Mouse (Mus musculus): Measurements from ENCODE around the gene Cog4. TPM values are rescaled to one million over a fixed set of nuclear protein-coding genes. Genes with fewer than 3 reads are reported as not detected.

Cog4 gene
- 68.4 and 74.3 TPM in 2 replicates for polyA plus RNA-seq (2015; fragmentation: Nextera tagmentation; extraction: Ambion mirVana)

DNA sequence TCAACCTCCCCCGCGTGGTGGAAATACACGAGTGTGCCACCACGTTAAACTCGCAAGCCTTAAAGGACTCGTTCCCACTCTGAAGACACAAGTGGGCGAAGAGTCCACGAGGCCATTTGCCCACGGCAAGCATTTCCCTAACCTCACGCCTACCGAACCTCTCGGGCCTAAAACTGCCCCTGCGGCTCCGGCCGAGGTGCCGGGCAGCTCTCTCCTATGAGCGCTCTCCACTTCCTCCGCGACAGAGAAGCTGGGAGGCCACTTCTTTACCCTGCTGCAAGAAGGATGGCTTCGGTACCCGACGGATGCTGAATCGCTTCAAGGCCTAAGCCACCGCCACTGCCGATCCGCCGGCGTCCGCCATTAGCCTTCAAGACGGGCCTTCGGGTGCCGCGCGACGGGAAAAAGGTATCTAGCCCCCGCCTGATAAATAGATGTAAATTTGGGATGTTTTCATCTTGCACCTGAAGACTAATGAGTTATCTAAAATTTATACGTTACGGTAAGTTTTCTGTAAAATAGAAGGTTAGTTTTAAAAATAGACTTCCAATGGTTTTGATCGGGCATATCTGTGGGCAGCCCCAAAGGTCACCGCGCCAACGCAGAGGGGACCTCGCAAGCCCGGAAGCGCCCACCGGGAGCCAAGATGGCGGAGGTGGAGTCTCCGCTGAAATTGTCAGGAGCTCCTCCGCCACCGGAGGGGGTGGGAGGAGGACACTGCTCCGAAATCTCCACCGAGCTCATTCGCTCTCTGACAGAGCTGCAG is at the start of gene Cog4, which contains the start of gene Sf3b3:
Gene Cog4, plus strand, starts transcription at position 196 of the 766 bp plus-strand sequence.
Gene Sf3b3, minus strand, starts transcription at position 383 of the 766 bp plus-strand sequence.
- Histone ChIP-seq H3K27me3 (no peaks in the 10 kb centered on the region), H3K9ac (peak within 1 kb of the TSS; percentile 96), H3K9me3 (no peaks in the 10 kb centered on the region), H3K36me3 (peaks cover 50% of the 10 kb centered on the region), H3K27ac (peak within 1 kb of the TSS; percentile 84), H3K4me2 (peak within 1 kb of the TSS; percentile 73), H3K4me1 (peaks cover 28% of the 10 kb centered on the region), H3K4me3 (peak within 1 kb of the TSS; percentile 64)
- ATAC-seq (ENCODE audit: borderline replicate concordance, extremely low read depth, low FRiP score, low TSS enrichment), result peak; percentile 87
- WGBS, result under 1% methylated on average over 53 of the region's 53 CpGs

DNA sequence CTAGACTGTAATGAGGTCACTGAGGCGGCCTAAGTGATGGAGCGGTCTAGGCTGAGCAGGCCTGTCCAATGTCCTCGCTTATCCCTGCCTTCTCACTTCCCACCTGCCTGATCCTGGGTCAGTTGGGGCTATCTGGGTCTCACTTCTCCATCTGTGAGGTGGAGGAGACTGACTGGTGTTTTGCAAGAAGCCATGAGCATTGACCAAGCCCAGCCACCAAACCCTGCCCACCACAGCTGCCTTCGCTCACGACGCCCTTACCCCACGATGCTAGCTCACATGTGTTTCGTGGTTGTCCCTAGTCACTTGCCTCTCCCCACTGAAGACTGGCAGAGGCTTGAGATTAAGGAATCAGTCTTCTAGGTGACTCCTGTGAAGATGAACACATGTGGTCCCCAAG is 49.3 kb upstream of the Cog4 start:
- no peak overlapping the region for H3K9ac ChIP-seq
- peaks cover 4% of the 10 kb centered on the region; the same call in 1 of the 2 replicates for H3K9me3 ChIP-seq
- peaks cover 18% of the 10 kb centered on the region for H3K4me1 ChIP-seq
- WGBS, result 88% methylated on average over 8 of the region's 8 CpGs
- ATAC-seq (ENCODE audit: borderline replicate concordance, extremely low read depth, low FRiP score, low TSS enrichment), result no peak
- H3K4me2 ChIP-seq, result no peak overlapping the region
- no peak overlapping the region for H3K4me3 ChIP-seq
- no peaks in the 10 kb centered on the region for H3K27me3 ChIP-seq
- H3K27ac ChIP-seq, result no peak overlapping the region
- no peaks in the 10 kb centered on the region for H3K36me3 ChIP-seq

DNA sequence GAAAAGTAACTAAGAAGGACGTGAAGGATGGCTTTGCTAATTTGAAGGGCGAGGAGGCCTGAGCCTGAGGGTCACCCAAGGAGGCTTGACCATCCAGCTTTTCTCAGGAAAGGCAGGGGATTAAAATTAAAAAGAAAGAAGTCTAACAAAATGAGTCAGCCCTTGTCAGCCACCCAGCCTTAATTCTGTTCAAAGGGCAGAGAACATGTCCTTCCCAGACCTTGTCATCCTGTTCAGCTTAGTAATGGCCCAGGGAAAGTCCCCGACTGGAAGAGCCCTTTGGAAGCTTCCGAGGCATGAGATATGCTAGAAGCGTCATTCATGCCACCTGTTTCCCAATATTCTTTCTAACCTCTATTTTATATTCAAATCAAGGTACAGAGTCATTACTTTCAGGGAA is 43.4 kb upstream of the Cog4 start:
- Histone ChIP-seq H3K27me3 (no peaks in the 10 kb centered on the region), H3K4me3 (no peak overlapping the region), H3K9me3 (no peaks in the 10 kb centered on the region), H3K4me2 (no peak overlapping the region), H3K36me3 (no peaks in the 10 kb centered on the region), H3K9ac (no peak overlapping the region), H3K27ac (no peak overlapping the region), H3K4me1 (peaks cover 17% of the 10 kb centered on the region)
- ATAC-seq (ENCODE audit: borderline replicate concordance, extremely low read depth, low FRiP score, low TSS enrichment), result no peak
- 79% methylated on average over 5 of the region's 5 CpGs for WGBS

DNA sequence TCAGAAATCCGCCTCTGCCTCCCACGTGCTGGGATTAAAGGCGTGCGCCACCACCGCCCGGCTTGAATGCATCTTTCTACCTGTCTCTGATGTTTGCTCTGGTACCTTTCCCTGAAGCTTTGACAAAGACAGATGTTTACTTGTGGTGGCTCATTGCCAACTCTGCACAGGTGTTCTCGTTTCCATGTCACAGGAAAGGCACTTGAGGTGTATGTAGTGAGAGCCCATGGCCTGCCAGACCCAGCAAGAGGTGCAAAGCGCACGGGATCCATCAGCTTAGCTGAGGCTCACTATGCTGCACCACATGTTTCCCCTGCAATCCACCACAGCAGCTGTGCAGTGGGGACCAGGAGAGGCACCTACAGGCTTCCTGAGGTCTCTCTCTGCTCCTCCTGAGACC is 42.5 kb upstream of the Cog4 start:
- Histone ChIP-seq H3K4me2 (no peak overlapping the region), H3K9ac (no peak overlapping the region), H3K9me3 (no peaks in the 10 kb centered on the region), H3K4me1 (peaks cover 25% of the 10 kb centered on the region), H3K27me3 (no peaks in the 10 kb centered on the region), H3K4me3 (no peak overlapping the region), H3K36me3 (no peaks in the 10 kb centered on the region; the same call in 1 of the 2 replicates), H3K27ac (0 out of 2 replicates have a peak overlapping the region, but pooled peaks have one; percentile 2)
- ATAC-seq (ENCODE audit: borderline replicate concordance, extremely low read depth, low FRiP score, low TSS enrichment), result no peak
- 83% methylated on average over 9 of the region's 9 CpGs for WGBS

DNA sequence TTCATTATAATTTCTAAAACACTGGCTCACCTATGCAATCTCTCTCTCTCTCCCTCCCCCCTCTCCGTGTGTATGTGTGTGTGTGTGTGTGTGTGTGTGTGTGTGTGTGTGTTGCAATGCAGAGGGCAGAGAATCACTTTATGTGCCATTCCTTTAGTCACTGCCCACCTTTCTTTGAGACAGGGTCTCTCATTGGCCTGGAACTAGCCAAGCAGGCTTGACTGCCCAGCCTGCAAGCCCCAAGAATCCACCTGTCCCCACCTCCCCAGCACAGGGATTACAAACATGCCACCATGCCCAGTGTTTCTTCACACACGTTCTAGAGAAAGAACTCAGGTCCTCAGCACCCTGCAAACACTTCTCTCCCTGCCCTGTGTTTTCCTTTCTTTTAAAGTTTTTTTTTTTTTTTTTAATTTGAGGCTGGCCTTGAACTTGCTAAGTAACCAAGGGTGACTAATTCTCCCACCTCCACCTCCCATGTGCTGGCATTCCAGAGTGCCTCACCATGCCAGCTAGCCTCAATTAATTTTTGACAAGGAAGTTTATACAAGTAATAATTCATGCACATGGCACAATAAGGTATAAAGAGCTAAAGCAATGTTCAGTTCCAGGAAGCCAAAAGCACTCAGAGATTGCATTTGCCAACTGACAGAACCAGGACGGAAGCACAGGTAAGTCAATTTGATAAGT is 41.4 kb upstream of the Cog4 start:
- no peak for ATAC-seq (ENCODE audit: borderline replicate concordance, extremely low read depth, low FRiP score, low TSS enrichment)
- peak overlapping the region; percentile 49 for H3K4me2 ChIP-seq

DNA sequence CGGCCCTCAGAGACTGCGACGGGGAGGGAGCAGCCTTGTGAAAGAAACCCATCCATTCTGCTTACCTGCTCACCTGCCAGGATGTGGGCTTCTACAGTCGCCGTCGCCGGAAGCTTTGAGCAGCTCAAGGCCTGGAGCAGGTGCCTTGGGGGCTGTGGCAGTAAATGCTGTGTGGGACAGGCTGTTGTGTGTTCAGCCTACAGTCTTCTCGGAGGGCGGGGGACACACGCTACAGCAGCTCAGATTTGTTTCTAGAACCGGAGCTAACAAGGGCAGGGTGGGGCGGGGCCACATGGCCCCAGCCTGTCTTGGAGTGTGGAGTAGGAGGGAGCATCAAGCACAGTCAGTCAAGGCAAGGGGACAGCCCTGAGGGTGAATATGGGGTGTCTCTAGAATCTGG is 40.7 kb upstream of the Cog4 start, which contains the start of gene Il34:
Gene Il34, minus strand, starts transcription at position 256 of the 400 bp plus-strand sequence.
- peak within 1 kb of the TSS; percentile 70 for H3K27ac ChIP-seq
- peak; percentile 47; the same call in 1 of the 2 replicates for ATAC-seq (ENCODE audit: borderline replicate concordance, extremely low read depth, low FRiP score, low TSS enrichment)
- H3K36me3 ChIP-seq, result peaks cover 18% of the 10 kb centered on the region
- H3K4me1 ChIP-seq, result peaks cover 36% of the 10 kb centered on the region
- H3K9ac ChIP-seq, result no peak within 1 kb of the TSS
- peak within 1 kb of the TSS; percentile 21 for H3K4me3 ChIP-seq
- WGBS, result 19% methylated on average over 12 of the region's 12 CpGs
- no peaks in the 10 kb centered on the region for H3K9me3 ChIP-seq
- H3K27me3 ChIP-seq, result no peaks in the 10 kb centered on the region
- H3K4me2 ChIP-seq, result peak within 1 kb of the TSS; percentile 49

More for the DNA sequence above, 41.4 kb upstream of the Cog4 start:
- H3K27me3 ChIP-seq, result no peaks in the 10 kb centered on the region
- H3K4me3 ChIP-seq, result peak overlapping the region; percentile 21; the same call in 1 of the 2 replicates
- 38% methylated on average over 3 of the region's 3 CpGs for WGBS
- peaks cover 11% of the 10 kb centered on the region for H3K36me3 ChIP-seq
- no peak overlapping the region for H3K9ac ChIP-seq
- peaks cover 36% of the 10 kb centered on the region for H3K4me1 ChIP-seq
- H3K27ac ChIP-seq, result peak overlapping the region; percentile 70
- no peaks in the 10 kb centered on the region for H3K9me3 ChIP-seq

DNA sequence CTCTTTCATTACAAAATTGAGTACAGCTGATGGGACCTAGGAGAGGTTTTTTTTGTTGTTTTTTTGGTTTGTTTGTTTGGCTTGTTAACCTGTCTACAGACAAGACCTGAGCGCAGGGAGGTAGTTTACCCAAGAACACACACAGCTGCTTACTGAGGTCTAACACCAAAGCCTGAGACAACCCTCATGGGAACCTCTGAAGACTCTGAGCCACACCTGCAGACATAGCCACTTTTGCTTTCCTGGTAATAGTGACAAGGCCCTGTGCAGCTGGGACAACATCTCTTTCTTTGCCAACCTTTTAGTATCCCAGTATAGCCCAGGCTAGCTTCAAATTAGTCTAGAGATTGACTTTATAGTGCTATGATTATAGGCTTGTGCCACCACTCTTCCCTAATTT is 40.3 kb upstream of the Cog4 start:
- H3K9me3 ChIP-seq, result no peaks in the 10 kb centered on the region
- no peak overlapping the region for H3K4me3 ChIP-seq
- no peak overlapping the region for H3K9ac ChIP-seq
- H3K27ac ChIP-seq, result 0 out of 2 replicates have a peak overlapping the region, but pooled peaks have one; percentile 70
- H3K4me2 ChIP-seq, result no peak overlapping the region; the same call in 1 of the 2 replicates
- WGBS, result 79% methylated on average over 1 of the region's 1 CpGs
- H3K27me3 ChIP-seq, result no peaks in the 10 kb centered on the region
- no peak for ATAC-seq (ENCODE audit: borderline replicate concordance, extremely low read depth, low FRiP score, low TSS enrichment)
- peaks cover 23% of the 10 kb centered on the region for H3K36me3 ChIP-seq
- H3K4me1 ChIP-seq, result peaks cover 36% of the 10 kb centered on the region

DNA sequence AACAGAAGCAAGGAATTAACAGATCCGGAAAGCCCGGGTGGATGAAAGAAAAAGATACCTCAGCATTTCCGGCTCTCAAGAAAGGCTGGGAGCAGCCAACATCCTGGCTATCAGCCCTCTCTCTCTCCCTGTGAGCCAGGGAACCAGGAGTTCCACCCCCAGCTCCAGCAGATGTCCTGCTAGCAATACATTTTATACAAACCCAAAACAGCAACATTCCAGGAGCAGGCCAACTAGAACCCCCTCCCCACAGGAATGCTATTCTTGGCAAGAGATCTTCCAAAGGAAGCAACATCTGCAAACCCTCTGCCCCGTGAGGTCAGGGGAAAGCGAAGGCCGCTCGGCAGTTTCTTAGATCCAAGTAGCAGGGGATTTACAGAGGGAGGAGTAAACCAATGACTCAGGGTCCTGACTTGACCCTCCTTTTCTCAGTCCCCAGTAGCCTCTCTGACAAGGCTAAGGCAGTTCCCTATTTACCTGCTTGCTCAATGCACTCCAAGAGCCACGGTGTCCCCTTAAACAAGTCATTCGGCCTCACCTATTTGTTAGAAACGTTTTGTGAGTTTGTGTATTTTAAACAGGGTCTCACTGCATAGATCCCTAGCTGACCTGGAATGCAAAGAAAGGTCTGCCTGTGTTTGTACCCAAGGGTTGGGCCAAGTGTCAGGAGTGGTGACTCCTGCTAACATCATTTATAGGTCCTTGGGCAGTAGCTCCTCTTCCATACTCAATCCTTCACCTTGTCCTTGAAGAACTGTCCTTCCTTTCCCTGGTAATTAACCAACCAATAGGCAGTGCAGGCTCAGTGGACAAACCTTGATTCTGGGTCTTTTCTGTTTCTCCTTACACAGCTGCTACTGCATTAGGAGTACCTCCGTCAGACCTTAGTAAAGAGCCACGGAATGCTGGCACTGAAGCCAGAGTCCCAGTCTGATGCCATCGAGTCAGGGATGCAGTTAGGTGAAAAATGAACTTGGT is 37.6 kb upstream of the Cog4 start:
- no peak overlapping the region for H3K4me2 ChIP-seq
- H3K4me1 ChIP-seq, result peaks cover 36% of the 10 kb centered on the region
- H3K9ac ChIP-seq, result no peak overlapping the region
- H3K27ac ChIP-seq, result peak overlapping the region; percentile 65
- H3K27me3 ChIP-seq, result no peaks in the 10 kb centered on the region
- H3K4me3 ChIP-seq, result no peak overlapping the region
- WGBS, result 34% methylated on average over 13 of the region's 13 CpGs
- ATAC-seq (ENCODE audit: borderline replicate concordance, extremely low read depth, low FRiP score, low TSS enrichment), result peak; percentile 73; the same call in 1 of the 2 replicates
- no peaks in the 10 kb centered on the region for H3K9me3 ChIP-seq
- H3K36me3 ChIP-seq, result peaks cover 49% of the 10 kb centered on the region

DNA sequence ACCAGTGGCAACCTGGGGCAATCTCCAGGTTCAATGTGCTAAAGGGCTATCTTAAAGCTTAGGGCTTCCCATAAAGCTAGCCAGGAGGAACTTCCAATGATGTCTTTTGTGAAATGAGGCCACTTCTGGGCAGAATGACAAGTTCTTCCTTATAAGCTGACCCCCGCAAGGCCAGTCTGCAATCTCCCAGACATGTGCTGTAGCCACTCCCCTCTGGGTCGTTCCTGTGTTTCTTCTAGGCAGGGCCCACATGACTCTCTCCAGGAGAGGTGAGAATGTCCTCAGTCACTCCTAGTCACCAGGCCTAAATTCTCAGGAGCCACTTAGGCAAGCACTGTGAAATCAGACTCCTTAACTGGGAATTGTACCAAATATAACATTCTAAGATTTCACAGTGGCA is 36.6 kb upstream of the Cog4 start:
- ATAC-seq (ENCODE audit: borderline replicate concordance, extremely low read depth, low FRiP score, low TSS enrichment), result no peak
- Histone ChIP-seq H3K4me3 (no peak overlapping the region), H3K4me1 (peaks cover 36% of the 10 kb centered on the region), H3K36me3 (peaks cover 60% of the 10 kb centered on the region), H3K9ac (no peak overlapping the region), H3K4me2 (no peak overlapping the region), H3K27me3 (no peaks in the 10 kb centered on the region), H3K27ac (no peak overlapping the region), H3K9me3 (no peaks in the 10 kb centered on the region)
- WGBS, result 24% methylated on average over 2 of the region's 2 CpGs

DNA sequence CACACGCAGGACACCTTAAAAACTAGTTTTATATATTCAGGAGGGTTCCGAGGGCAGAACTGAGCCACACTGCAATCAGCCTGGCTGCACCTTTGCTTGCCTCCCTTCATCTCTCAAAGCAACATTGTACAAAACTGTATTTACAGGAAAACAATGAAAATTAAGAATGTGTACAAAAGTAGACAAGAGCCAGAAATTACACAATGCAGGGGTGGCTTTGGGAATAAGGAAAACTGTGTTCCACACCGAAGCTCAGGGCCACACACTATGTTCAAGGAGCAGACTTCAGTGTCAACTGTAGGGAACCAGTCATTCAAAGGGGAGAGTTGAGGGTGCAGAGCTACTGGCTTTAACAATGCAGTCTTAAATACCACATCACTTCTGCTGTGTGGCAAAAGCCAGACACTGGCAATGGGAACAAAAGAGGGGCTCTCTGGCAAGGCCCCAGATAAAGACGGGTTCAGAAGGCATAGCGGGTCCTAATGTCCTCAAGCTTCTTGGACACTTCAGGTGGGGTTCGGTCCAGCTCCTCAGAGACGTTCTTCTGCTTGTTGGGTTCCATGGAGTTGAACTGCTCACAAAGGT is 35.8 kb upstream of the Cog4 start:
- H3K4me2 ChIP-seq, result no peak overlapping the region
- peaks cover 67% of the 10 kb centered on the region for H3K36me3 ChIP-seq
- no peak overlapping the region for H3K4me3 ChIP-seq
- peaks cover 30% of the 10 kb centered on the region for H3K4me1 ChIP-seq
- WGBS, result 79% methylated on average over 7 of the region's 7 CpGs
- no peaks in the 10 kb centered on the region for H3K27me3 ChIP-seq
- no peak overlapping the region for H3K9ac ChIP-seq
- H3K9me3 ChIP-seq, result no peaks in the 10 kb centered on the region
- H3K27ac ChIP-seq, result no peak overlapping the region
- no peak for ATAC-seq (ENCODE audit: borderline replicate concordance, extremely low read depth, low FRiP score, low TSS enrichment)

DNA sequence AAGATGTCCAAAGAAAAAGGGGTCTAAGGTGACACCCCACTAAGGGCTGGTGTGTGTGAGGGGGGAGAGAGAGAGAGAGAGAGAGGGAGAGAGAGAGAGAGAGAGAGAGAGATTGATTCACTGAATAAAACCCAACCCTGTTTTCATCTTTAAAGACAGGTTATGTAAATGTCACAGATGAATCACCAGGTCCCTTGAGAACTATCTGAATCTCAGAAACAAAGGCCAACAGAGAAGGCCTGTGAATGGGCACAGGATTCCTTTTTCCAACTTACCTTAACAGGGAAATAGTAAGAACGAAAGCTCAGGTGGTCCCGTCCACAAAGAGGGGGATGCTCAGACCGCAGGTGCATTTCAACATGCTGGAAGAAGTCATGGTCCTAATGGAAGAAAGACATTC is 35.3 kb upstream of the Cog4 start:
- peaks cover 71% of the 10 kb centered on the region for H3K36me3 ChIP-seq

More for the DNA sequence above, 35.3 kb upstream of the Cog4 start:
- Histone ChIP-seq H3K4me2 (no peak overlapping the region), H3K27ac (no peak overlapping the region), H3K27me3 (no peaks in the 10 kb centered on the region), H3K4me3 (no peak overlapping the region), H3K9me3 (no peaks in the 10 kb centered on the region), H3K4me1 (peaks cover 25% of the 10 kb centered on the region), H3K9ac (no peak overlapping the region)
- WGBS, result 90% methylated on average over 3 of the region's 3 CpGs
- ATAC-seq (ENCODE audit: borderline replicate concordance, extremely low read depth, low FRiP score, low TSS enrichment), result no peak
